Mouse (Mus musculus) CD4-positive, CD25-positive, alpha-beta regulatory T cell, adult 4 months (primary cell): Measurements from ENCODE around the gene Pvalb. TPM values are rescaled to one million over a fixed set of nuclear protein-coding genes. Genes with fewer than 3 reads are reported as not detected.

Experiments used
- ATAC-seq: one replicate; pipeline ENCODE4 v1.8.0; 2017
- polyA plus RNA-seq, 2 experiments: library from polyadenylated mRNA; unstranded; fragments of 100-300 nt; shearing (Covaris generic); gene quantifications; one replicate each; pipeline ENCODE4 v1.2.1; 2017

The Pvalb gene
- not detected for polyA plus RNA-seq

DNA sequence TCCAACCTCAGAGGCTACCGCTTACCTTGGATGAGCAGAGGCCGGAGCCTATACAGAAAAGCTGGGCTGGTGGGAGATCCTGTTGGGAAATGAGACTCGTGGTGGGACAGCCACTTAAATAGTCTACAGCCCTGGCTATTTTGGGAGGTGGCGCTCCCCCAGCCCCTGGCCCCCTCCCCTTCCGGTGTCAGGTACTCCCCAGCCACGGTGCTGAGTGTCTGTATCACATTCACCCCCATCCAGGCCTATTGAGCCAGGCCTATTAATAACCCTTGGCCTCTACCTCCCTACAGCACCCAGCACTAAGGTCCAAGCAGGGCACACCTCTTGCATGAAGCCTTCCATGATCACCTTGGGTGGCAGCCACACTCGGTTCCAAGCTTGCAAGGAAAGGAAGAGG is at the start of gene Pvalb:
TSS of gene Pvalb (minus strand) at position 89 of the 400 bp plus-strand sequence.
- no peak for ATAC-seq

DNA sequence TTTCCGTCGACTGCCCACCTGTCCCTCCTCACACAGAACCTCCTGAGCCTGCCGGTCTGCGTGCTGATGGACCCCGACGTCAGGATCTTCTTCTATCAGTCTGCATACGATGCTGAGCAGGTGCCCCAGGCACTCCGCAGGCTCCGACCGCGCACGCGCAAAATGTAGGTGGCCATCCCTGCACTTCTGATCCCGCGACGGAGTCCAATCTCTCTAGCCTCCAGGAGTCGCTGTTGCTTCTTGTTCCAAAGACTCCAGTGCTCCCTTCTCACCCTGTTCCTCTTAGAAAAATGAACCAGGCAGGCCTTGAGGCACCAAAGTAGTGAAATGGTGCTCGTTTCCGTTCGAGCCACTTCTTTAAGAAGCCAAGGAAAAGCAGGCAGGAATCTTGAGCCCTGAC is 48.6 kb upstream of the Pvalb start:
- ATAC-seq: no peak

DNA sequence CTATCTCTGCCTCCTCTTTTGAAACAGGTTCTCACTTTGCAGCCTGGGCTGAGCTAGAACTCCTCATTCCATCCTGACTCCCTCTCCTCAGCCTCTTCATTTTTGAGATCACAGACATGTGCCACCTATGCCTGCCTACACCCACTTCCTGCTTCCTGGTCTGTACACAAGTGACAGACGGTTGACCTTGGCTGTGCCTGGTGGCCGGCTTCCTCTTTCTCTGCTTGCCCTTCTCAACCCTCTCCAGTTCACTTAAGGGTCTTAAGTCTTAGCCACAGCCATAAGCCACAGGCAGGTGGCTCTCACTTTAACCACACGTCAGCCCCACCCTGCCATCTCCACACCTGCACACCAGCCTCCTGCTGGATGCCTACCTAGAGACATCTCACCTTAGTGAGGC is 42.2 kb upstream of the Pvalb start:
- peak; percentile 46 for ATAC-seq

DNA sequence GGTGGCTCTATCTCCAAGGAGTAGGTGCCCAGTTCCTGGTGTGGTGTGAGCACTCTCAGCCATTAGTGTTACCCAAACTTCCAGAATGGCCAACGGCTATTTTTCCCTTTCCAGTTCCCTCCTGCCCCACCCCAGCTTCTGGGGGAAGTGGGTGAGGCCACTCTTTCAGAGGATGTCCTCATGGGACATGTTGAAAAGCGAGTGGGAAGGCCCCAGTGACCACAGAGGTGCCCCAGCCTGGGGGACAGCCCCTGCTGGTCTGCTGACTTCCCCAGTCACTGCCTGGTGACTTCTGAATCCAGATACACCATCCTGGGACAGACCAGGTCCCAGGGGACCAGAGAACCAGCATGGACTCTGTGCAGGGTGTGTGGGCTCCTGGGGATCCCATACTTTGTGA is 41.5 kb upstream of the Pvalb start:
- no peak for ATAC-seq

DNA sequence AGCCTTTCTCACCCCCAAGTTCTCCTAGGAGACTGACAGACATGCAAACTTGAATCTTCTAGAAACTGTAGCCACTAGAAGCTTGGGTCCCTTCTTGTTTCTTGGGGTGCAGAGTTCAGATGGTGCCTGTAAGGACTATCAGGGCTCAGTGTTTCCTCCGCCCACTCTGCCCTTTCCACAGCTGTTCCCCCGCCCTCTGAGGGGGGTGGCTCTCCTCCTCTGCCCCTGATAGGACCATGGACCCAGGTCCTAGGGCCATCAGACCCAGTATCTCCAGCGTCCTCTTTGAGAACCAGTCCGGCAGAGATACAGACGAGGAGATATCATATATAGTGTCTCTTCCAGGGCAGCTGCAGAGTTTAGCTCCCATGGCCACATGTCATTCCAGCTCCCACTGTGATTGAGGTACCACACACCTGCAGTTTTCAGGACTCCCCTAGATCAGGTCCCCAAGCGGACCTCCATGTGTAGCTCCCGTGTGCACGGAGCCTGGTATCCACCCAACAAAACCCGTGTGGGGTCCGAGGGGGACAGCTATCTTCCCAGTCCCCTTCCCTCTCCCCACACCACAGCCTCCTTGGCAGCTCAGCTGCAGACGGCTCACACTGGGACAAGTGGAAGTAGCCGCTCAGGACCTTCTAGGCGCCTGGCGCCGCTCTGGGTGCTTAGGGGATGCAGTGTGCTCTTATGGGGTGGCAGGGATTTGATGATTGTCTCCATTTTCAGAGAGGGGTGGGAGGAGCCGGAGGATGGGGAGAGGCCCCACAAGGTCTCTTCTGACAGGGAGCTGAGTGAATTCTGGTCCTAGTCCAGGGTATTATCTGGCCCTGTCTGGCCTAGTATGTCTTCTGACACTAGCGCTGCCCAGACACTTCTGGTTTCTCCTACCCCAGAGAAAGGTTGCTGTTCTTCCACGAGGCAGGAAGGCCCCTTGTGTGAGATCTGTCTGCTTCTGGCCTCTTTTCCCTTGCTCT is 40.2 kb upstream of the Pvalb start:
- ATAC-seq: no peak

DNA sequence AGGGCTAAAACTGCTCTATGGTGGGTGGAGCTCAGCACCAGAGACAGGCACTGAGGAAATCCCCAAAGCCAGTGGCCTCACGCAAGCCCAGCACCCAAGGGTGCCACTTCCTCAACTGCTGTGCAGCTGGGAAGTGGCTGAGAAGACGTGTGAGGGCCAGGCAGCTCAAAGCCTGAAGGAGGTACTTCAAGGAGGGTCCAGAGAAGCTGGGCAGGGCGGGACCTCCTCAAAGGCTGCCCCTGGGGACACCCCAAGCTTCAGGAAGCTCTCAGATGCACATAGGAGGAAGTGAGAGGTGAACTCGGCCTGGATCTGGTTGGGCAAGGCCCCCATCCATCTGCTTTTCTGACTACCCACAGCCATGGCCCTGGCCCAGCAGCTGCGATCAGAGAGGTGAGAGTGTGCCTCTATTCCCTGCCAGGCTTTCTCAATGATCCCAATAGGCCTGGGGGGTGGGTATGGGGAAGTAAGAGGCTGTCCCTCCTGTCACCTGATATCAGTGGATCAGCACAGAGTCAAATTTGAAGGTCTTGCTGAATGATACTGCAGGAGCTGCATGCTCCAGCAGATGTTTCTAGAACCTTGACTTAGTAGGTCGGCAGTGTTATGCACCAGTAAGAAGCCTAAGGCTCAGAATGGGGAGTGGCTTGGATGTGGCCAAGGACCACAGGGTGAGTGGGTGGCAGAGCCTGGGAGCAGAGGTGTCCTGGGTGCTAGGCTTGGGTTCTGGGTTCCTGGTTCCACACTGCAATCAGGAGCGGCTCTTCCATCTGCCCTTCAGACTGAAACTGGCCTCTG is 38.7 kb upstream of the Pvalb start, which contains the start of gene Ncf4:
TSS of gene Ncf4 (plus strand) at position 107 of the 798 bp plus-strand sequence.
- peak; percentile 85 for ATAC-seq

DNA sequence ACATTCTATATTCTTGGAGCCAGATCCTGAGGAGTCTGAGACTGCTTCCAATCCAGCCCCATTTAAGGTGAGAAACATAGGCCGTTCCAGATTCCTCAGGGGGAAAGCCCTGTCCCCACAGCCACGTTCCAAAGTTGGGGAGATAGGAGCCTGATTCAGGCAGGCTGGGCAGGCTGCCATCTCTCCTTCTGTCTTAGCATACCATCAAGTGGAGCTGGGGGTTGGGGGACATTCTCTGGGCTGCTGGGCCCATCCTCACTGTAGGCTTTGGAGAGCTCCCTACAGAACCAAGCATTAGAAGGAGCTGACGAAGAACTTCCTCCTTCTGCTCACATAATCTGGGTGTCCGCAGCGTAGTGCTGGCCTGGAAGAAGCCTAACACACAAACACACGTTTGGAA is 37.6 kb upstream of the Pvalb start:
- no peak for ATAC-seq

DNA sequence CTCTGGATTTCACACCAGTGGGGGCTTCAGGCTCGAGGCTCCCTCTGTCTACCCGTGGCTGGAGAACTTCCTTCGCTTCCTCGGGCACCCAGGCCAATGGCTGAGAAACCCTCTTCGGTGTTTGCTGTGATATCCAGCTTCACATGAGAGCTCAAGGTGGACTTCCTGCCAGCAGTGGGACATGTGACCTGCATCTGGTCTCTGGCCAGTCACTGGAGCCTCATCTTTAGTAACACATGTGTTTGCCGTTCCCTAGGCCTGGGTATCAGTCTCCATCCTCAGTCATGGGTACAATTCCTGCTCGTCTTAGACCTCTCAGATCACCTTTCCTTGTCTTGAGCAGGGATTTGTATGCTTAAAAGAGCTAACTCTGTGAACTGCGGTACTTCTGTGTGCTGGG is 36.9 kb upstream of the Pvalb start:
- ATAC-seq: no peak

DNA sequence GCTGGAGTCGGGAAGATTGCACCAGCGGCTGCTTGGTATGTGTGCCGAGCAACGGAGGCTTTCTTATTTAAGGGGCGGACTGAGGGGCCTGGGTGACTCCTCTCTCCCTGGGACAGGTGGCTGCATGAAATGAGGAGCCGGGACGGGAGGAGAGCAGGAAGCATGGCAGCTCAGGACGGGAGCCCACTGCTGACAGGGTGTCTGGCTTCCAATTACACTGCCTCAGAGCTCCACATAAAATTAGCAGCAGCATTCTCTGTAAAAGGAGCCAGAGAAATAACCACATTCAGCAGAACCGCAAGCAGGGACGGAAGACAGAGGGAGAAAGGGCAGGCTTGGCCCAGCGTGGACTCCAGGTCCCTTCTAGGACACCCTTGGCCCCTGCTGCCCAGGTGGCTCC is 35.1 kb upstream of the Pvalb start:
- ATAC-seq: no peak

DNA sequence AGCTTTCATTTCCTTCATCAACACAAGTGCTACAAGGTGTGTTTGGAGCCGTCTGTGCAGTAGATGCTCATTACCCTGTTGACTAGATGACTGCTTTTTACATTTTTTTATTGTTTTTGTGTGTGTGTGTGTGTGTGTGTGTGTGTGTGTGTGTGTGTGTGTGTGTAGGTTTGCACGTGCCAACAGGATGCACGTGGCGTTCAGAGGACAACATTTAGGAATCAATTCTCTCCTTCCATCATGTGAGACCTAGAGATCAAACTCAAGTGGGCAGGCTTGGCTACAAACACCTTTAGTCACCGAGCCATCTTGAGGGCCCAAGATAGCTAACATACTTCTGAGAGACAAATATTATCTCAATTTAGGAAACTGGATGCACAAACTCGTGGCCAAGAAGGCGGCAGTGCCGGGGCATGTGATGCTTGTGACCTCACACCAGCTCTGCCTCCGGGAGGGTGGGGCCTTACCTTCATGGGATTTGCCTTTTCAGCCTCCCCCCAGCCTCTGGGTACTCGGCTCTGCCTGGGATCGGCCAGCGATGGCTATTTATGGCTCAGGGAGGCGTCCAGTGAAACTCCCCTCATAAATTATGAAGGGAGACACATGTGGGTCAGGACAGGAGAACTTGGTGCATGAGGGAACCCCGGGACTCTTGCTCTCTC is 33.9 kb upstream of the Pvalb start:
- ATAC-seq: no peak

DNA sequence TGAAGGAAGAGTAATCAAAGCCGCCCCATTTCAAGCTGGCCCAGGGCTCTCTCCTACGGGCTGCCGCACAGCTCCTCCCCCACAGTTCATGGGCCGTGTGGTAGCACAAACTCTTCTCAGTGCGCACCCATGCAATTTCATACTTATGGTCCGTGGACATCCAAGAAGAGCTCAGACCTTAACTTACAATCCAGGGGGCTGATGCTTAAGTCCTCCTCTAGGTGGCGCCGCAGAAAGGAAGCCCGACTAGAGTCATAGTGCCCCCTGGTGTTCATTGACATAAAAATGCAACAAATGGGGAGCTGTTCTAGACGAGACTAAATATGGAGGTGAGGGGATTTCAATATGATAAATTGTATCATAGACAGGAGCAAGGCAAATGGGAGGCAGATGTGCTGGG is 33.3 kb upstream of the Pvalb start:
- peak; percentile 74 for ATAC-seq

DNA sequence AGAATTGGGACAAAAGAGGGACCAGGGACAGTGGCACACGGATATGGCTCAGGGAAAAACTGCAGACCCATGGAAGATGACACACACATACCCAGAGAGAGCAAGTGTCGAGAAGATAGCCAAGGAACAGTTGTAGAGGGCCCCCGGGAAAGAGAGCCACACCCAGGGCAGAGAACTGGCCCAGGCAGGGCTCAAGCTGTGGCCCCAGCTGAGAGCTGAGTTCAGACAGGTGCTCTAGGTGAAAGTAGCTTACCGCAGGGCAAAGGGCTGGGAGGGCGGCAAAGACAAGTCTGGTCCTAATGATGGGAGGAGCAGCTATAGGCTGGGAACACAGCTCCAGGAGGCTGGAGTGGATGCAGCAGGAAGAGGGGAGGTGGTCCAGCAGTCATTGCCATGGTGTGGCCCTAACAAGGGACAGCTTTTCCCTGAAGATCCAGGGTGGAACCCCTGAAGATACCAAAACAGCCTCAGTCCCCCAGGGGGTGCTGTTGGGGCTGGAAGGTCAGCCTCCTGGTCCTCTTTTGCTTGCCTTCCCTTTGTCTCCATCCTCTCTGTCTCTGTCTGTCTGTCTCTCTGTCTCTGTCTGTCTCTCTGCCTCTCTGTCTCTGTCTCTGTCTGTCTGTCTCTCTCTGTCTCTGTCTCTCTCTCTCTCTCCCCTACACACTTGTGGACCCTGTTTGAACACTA is 28.8 kb upstream of the Pvalb start:
- ATAC-seq: no peak

DNA sequence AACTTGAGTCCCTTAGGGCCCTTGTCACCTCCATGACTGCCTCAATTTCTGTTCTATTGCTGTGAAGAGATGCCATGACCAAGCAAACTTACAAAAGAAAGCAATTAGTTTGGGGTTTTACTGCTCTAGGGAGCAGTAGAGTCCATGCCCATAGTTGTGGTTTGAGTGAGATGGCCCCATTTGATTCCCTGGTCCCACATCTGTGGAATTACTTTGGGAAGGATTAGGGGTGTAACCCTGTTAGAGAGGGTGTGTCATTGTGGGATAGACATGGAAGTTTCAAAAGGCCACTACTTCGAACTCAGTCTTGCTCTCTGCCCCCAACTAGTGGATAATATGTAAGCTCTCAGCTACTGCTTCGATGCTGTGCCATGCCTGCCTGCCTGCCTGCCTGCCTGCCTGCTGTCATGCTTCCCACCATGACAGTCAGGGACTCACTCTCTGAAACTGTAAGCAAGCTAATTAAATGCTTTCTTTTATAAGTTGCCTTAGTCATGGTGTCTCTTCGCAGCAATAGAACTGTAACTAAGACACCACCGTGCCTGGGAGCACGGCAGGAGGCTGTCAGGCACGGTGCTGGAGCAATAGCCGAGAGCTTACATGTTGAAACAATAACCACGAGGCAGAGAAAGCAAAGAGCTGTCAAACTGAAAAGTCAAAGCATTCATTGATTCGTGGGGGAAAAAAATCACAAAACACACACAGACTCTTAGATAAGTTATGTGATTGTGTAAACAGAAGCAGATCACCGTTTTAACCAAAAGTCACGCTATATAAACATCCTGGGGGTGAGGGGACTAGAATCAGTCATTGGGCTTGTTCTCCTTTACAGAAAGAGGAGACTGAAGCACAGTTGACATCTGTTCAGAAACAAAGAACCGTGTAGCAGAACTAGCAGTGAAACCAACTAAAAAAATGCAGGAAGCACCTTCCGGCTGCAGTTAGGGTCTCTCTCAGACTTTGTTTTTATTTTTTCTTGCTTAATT is 25.4 kb upstream of the Pvalb start:
- no peak for ATAC-seq

DNA sequence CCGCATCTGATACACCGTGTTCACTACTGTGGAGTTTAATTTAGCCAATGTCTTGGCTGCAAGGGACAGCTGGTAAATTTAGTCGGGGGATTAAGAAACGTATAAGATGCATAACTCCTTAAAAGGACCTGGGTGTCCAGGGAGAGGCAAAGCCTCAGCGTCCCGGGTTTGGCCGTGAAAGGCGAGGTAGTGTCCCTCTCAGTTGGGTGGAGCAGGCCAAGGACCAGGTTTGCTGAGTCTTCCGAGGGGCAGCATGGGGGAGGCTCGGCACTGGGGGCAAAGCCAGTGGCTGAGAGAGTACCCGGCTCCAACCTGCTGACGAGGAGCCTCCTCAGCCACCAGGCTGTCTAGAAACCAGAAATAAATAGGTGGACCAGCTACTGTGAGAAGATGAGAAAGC is 21.6 kb upstream of the Pvalb start:
- ATAC-seq: no peak

DNA sequence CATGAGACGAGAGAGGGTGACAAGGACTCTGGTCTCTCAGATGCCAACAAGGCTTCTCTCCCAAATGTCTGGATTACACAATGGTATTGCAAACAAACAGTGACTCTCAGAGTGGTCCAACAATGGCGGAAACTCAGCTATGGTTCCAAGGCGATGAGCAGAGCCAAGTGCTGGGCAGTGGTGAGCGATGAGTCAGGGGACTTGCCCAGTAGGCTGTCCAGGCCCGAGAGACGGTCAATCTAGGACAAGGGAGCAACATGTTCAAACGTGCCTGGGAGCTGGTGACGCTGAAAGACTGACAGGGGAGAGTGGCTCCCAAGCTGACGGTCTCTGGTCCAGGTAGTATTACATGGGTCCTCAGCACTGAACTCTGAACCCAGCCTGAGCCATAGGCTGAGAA is 9.1 kb upstream of the Pvalb start:
- ATAC-seq: no peak

DNA sequence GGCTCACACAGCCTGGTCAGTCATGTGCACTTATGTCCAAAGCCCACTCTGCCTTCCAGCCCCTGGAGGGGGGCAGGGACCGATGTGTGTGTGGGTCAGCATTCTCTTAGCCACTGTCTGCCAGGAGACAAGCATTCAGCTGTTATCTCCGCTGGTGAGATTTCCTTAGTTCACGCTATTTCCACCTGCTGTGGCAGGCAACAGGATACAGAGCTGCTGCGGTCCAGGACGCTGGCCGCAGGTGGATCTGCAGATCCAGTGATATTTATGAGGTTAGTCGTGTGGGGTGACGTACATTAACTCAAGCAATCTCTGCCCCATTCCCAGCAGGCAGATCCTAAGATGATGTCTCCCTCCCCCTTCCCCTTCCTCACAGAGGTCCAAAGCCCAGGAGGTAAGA is 5.2 kb upstream of the Pvalb start:
- ATAC-seq: no peak

DNA sequence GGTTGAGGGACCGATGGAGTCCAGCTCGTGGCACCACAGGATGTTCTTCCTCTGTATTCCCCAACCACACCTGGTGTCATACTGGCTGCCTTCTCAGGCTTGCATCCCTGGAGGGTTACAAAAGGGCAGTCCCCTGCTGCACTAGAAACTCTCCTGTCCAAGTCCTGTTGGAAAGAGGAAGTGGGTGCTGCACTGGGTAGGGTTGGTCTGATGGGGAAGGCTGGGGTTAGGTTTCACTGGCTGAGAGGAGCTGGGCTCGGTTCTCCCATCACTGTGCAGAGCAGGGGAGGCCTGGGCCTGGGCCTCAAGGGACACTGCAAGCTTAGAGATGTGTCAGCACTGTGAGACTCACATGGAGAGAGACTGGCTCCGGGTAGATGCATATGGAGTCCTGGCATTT is 4.0 kb upstream of the Pvalb start:
- no peak for ATAC-seq

DNA sequence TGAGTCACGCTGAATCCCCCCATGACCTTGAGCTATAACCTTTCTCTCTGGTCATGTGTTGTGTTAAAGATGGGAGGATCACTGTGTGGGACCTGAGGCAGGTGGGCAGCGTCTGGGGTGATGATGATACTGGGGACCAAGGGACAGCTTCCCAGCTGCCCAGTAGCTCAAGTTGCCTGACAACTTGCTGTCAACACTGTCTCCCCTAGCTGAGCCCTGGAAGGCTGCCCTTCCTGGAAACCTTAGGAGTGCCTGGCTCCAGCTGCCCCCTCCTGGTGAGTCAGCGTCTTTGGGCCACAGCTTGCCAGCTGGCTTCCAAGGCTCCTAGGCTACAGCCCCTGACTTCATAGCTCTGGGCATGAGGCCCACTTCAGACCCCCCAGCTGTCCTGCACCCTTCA is 1.0 kb downstream of the Pvalb start:
- ATAC-seq: no peak

DNA sequence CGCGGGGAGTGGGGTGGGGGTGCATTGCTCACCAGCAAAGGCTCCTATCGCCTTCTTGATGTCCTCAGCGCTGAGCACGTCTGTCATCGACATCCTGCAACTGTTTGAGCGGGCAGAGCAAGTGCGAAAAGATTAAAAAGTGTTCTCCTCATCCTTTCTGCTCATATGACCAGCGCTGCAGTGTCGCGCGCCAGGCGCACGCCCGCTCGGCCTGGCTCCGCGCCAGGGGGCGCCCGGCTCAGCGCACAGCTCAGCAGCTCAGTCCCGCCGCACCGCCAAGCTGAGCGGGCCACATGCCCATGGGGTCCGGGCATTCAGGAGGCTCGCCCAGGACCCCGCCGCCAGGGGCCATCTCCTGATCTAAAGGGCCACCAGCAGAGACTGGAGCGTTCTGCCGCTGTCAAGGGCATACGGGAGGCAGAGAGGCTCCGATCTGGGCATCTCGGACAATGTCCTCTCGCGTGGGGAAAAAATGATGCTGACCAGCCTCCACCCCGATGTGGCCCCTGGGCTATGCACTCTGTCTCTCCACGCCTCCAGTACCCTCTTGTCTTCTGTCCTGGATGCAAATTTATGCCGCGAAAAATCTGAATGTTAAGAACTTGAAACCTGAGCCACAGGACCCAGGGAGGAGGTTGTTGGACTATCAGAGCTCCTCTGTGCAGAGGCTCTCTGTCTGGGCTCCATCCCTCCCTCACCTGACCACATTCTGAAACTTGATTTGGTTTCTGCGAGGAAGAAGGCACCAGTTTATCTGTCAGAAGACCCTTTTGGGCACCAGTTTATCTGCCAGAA is 1.9 kb downstream of the Pvalb start:
- ATAC-seq: no peak
